Mouse (Mus musculus): Measurements from ENCODE around the gene Vwa3a. TPM values are rescaled to one million over a fixed set of nuclear protein-coding genes. Genes with fewer than 3 reads are reported as not detected.

The Vwa3a gene
- polyA plus RNA-seq, 1 experiment from 2014 or later = 0.21 TPM

DNA sequence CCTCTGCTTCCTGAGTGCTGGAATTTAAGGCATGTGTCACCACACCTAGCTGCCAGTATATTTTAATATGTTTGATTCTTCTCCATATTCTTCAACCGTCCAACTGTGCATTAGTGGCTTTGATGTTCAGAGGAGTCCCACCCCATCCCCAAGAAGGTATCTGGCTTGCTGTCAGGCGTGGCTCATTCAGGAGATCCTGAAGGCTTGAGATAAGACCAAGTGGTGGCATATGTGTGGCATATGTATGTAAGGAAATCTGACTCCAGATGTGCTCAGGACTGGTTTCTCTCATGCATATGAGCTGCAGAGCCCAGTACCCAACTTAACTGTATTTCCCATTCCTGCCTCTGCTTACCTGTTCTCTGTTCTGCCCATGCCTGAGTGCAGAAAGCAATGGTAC lies 38.9 kb downstream of the Vwa3a start:
- no peaks in the 10 kb centered on the region for H3K36me3 ChIP-seq (ENCODE audit: control insufficient read depth, insufficient read depth, low read length)
- no peak overlapping the region for H3K27ac ChIP-seq (replicated peaks)
- TF ChIP-seq CTCF (IDR thresholded peaks at IDR 0.05; ENCODE audit: low read depth) = no peak
- no peak for TF ChIP-seq EP300 (optimal IDR thresholded peaks at IDR 0.05)
- no peak overlapping the region for H3K4me3 ChIP-seq (ENCODE audit: low read depth, low read length)
- no peaks in the 10 kb centered on the region for H3K27me3 ChIP-seq (ENCODE audit: control insufficient read depth, insufficient read depth, low read length)
- 35% methylated on average over 2 of the region's 2 CpGs for WGBS
- no peak overlapping the region for H3K9ac ChIP-seq (ENCODE audit: low read length)
- DNase-seq (ENCODE audit: low spot score) = no peak
- H3K4me2 ChIP-seq (replicated peaks; ENCODE audit: low read depth) = no peak overlapping the region
- H3K4me1 ChIP-seq (replicated peaks; ENCODE audit: control insufficient read depth, insufficient read depth) = no peaks in the 10 kb centered on the region
- H3K9me3 ChIP-seq (ENCODE audit: control insufficient read depth, low read length) = no peaks in the 10 kb centered on the region
- ATAC-seq (ENCODE audit: low FRiP score, low TSS enrichment) = no peak

DNA sequence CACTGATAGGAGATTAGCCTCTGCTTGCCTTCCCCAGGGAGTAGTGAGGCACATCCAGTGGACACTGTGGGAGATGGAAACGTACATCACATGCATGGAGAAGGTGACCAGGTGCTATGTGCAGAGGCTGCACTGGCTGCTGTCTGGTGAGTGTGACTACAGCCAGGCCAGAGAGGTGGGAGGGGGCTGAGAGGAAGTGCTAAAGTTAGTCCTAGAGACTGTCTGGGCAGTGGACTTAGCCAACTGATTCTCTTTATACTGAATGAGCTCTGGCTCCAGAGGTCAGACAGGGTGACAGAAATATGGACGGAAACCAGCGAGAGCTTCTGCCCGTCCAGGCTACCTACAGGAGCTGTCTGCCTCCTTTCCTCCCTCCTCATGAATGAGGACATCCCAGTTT lies 56.4 kb downstream of the Vwa3a start:
- DNase-seq (ENCODE audit: low spot score) (no peak), ATAC-seq (ENCODE audit: low FRiP score, low TSS enrichment) (no peak)
- 77% methylated on average over 4 of the region's 4 CpGs for WGBS
- Histone ChIP-seq H3K9ac (ENCODE audit: low read length) (no peak overlapping the region), H3K4me2 (replicated peaks; ENCODE audit: low read depth) (no peak overlapping the region), H3K4me3 (ENCODE audit: low read depth, low read length) (no peak overlapping the region), H3K4me1 (replicated peaks; ENCODE audit: control insufficient read depth, insufficient read depth) (no peaks in the 10 kb centered on the region), H3K9me3 (ENCODE audit: control insufficient read depth, low read length) (no peaks in the 10 kb centered on the region), H3K27me3 (ENCODE audit: control insufficient read depth, insufficient read depth, low read length) (no peaks in the 10 kb centered on the region), H3K27ac (replicated peaks) (no peak overlapping the region), H3K36me3 (ENCODE audit: control insufficient read depth, insufficient read depth, low read length) (no peaks in the 10 kb centered on the region)
- TF ChIP-seq CTCF (IDR thresholded peaks at IDR 0.05; ENCODE audit: low read depth) = no peak
- no peak for TF ChIP-seq EP300 (optimal IDR thresholded peaks at IDR 0.05)

DNA sequence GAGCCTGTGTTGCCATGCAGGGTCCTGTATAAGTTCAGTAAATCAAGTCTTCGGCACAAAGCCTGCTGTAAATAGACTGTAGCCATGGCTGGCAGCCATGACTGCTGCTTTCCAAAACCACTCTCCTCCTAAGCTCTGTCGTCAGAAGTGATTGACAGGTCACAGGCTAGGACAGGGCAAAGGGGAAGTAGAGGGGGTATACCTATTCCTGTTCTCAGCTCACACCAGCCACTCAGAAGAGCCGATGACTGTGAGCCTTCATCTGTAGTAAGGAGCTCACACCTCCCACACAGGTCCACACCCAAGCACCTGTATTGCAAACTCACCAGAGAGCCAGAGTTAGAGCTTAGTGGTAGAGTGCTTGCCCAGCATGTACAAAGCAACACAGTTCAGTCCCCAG lies 57.3 kb downstream of the Vwa3a start:
- H3K36me3 ChIP-seq (ENCODE audit: control insufficient read depth, insufficient read depth, low read length) = no peaks in the 10 kb centered on the region

GRCm38 (mm10) chr7:120803268-120803667 lies 64.2 kb downstream of the Vwa3a start:
- H3K9me3 ChIP-seq (ENCODE audit: control insufficient read depth, low read length) = no peaks in the 10 kb centered on the region
- TF ChIP-seq EP300 (optimal IDR thresholded peaks at IDR 0.05) (no peak), CTCF (IDR thresholded peaks at IDR 0.05; ENCODE audit: low read depth) (no peak)
- DNase-seq (ENCODE audit: low spot score) = no peak
- no peak for ATAC-seq (ENCODE audit: low FRiP score, low TSS enrichment)
- no peaks in the 10 kb centered on the region for H3K27me3 ChIP-seq (ENCODE audit: control insufficient read depth, insufficient read depth, low read length)
- no peaks in the 10 kb centered on the region for H3K36me3 ChIP-seq (ENCODE audit: control insufficient read depth, insufficient read depth, low read length)
- no peak overlapping the region for H3K4me3 ChIP-seq (ENCODE audit: low read depth, low read length)
- 87% methylated on average over 2 of the region's 2 CpGs for WGBS
- no peak overlapping the region for H3K9ac ChIP-seq (ENCODE audit: low read length)
- H3K27ac ChIP-seq (replicated peaks) = no peak overlapping the region
- no peaks in the 10 kb centered on the region for H3K4me1 ChIP-seq (replicated peaks; ENCODE audit: control insufficient read depth, insufficient read depth)
- no peak overlapping the region for H3K4me2 ChIP-seq (replicated peaks; ENCODE audit: low read depth)

More for the DNA sequence above, 57.3 kb downstream of the Vwa3a start:
- TF ChIP-seq CTCF (IDR thresholded peaks at IDR 0.05; ENCODE audit: low read depth) = no peak
- TF ChIP-seq EP300 (optimal IDR thresholded peaks at IDR 0.05) = no peak
- Histone ChIP-seq H3K4me3 (ENCODE audit: low read depth, low read length) (no peak overlapping the region), H3K4me1 (replicated peaks; ENCODE audit: control insufficient read depth, insufficient read depth) (no peaks in the 10 kb centered on the region), H3K4me2 (replicated peaks; ENCODE audit: low read depth) (no peak overlapping the region), H3K9me3 (ENCODE audit: control insufficient read depth, low read length) (no peaks in the 10 kb centered on the region), H3K27ac (replicated peaks) (no peak overlapping the region), H3K27me3 (ENCODE audit: control insufficient read depth, insufficient read depth, low read length) (no peaks in the 10 kb centered on the region), H3K9ac (ENCODE audit: low read length) (no peak overlapping the region)
- WGBS = 67% methylated on average over 3 of the region's 3 CpGs
- DNase-seq (ENCODE audit: low spot score) (no peak), ATAC-seq (ENCODE audit: low FRiP score, low TSS enrichment) (no peak)

- Histone ChIP-seq H3K27ac (replicated peaks) (no peak overlapping the region), H3K4me3 (ENCODE audit: low read depth, low read length) (no peak overlapping the region), H3K4me1 (replicated peaks; ENCODE audit: control insufficient read depth, insufficient read depth) (no peaks in the 10 kb centered on the region), H3K9me3 (ENCODE audit: control insufficient read depth, low read length) (no peaks in the 10 kb centered on the region), H3K4me2 (replicated peaks; ENCODE audit: low read depth) (peak overlapping the region; percentile 49), H3K36me3 (ENCODE audit: control insufficient read depth, insufficient read depth, low read length) (no peaks in the 10 kb centered on the region), H3K27me3 (ENCODE audit: control insufficient read depth, insufficient read depth, low read length) (no peaks in the 10 kb centered on the region), H3K9ac (ENCODE audit: low read length) (no peak overlapping the region)
- peak; percentile 48 for DNase-seq (ENCODE audit: low spot score)
- WGBS = 4% methylated on average over 24 of the region's 27 CpGs
- TF ChIP-seq CTCF (IDR thresholded peaks at IDR 0.05; ENCODE audit: low read depth) = no peak
- no peak for TF ChIP-seq EP300 (optimal IDR thresholded peaks at IDR 0.05)
- ATAC-seq (ENCODE audit: low FRiP score, low TSS enrichment) = peak; percentile 35; the same call in 1 of the 2 replicates
These were observed 70.6 kb downstream of the Vwa3a start for GRCm38 (mm10) chr7:120809705-120810104.

DNA sequence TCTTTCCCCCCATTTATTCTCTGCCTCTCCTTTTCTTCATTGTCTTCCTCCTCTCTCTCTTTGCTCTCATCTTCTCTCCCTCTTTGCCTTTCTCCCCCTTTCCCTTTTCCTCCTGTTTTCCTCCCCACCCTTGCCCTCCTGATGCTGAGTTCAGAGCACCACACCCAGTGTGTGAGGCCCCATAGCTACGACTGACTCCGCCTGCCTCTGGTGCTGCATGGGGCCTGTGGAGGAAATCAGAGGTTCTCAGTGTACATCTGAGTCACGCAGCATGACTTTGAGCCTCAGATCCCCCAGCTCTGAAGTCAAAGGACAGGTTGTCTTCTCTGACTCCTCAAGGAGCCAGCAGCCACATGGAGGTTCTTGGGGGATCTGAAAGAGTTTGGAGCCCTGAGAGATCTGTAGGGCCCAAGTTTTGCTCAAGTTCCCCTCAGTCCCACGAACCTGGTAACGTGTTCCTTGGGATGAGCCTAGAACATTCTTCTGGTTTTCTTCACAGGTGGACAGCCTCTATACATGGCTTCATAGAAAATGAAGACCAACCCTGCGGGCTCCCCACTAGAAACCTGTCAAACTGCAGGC lies 72.8 kb downstream of the Vwa3a start, which contains the start of gene Gm5737:
Gm5737 (plus strand) TSS at position 532 of the 582 bp plus-strand sequence.
- no peak within 1 kb of the TSS for H3K27ac ChIP-seq (replicated peaks)
- 68% methylated on average over 6 of the region's 6 CpGs for WGBS
- no peak within 1 kb of the TSS for H3K4me3 ChIP-seq (ENCODE audit: low read depth, low read length)
- peak; percentile 80 for ATAC-seq (ENCODE audit: low FRiP score, low TSS enrichment)
- H3K9ac ChIP-seq (ENCODE audit: low read length) = no peak within 1 kb of the TSS
- TF ChIP-seq EP300 (optimal IDR thresholded peaks at IDR 0.05) (no peak), CTCF (IDR thresholded peaks at IDR 0.05; ENCODE audit: low read depth) (no peak)
- no peaks in the 10 kb centered on the region for H3K4me1 ChIP-seq (replicated peaks; ENCODE audit: control insufficient read depth, insufficient read depth)
- H3K27me3 ChIP-seq (ENCODE audit: control insufficient read depth, insufficient read depth, low read length) = no peaks in the 10 kb centered on the region
- no peaks in the 10 kb centered on the region for H3K9me3 ChIP-seq (ENCODE audit: control insufficient read depth, low read length)
- no peaks in the 10 kb centered on the region for H3K36me3 ChIP-seq (ENCODE audit: control insufficient read depth, insufficient read depth, low read length)
- no peak within 1 kb of the TSS for H3K4me2 ChIP-seq (replicated peaks; ENCODE audit: low read depth)
- DNase-seq (ENCODE audit: low spot score) = peak; percentile 42

All from stomach, postnatal 0 days (tissue).